Mouse (Mus musculus): ENCODE measurements around the gene Ddx39b. TPM values are rescaled to one million over a fixed set of nuclear protein-coding genes. Genes with fewer than 3 reads are reported as not detected.

Ddx39b gene
- polyA plus RNA-seq, 1 experiment from 2014 or later: 572 TPM

GRCm38 (mm10) chr17:35249451-35250197 is 8.1 kb downstream of the Ddx39b start:
- ATAC-seq (ENCODE audit: insufficient number of reproducible peaks, insufficient read depth, low FRiP score, low TSS enrichment): no peak
- H3K4me3 ChIP-seq: no peak overlapping the region
- no peak overlapping the region for H3K4me2 ChIP-seq (replicated peaks)
- H3K4me1 ChIP-seq: peaks cover 23% of the 10 kb centered on the region
- no peak overlapping the region for H3K27ac ChIP-seq
- no peaks in the 10 kb centered on the region for H3K9me3 ChIP-seq
- H3K36me3 ChIP-seq: peaks cover 94% of the 10 kb centered on the region
- no peak overlapping the region for H3K9ac ChIP-seq
- no peaks in the 10 kb centered on the region for H3K27me3 ChIP-seq
- WGBS: 89% methylated on average over 19 of the region's 19 CpGs

- WGBS: 89% methylated on average over 3 of the region's 3 CpGs
- no peak for ATAC-seq (ENCODE audit: insufficient number of reproducible peaks, insufficient read depth, low FRiP score, low TSS enrichment)
- H3K27ac ChIP-seq: no peak overlapping the region
Observed at GRCm38 (mm10) chr17:35250348-35251120, 9.0 kb downstream of the Ddx39b start.

GRCm38 (mm10) chr17:35251162-35251719 is 9.7 kb downstream of the Ddx39b start:
- H3K4me3 ChIP-seq: no peak overlapping the region
- no peak overlapping the region for H3K27ac ChIP-seq
- H3K9ac ChIP-seq: no peak overlapping the region
- no peak overlapping the region for H3K4me2 ChIP-seq (replicated peaks)
- H3K27me3 ChIP-seq: no peaks in the 10 kb centered on the region
- no peaks in the 10 kb centered on the region for H3K9me3 ChIP-seq
- no peak for ATAC-seq (ENCODE audit: insufficient number of reproducible peaks, insufficient read depth, low FRiP score, low TSS enrichment)
- WGBS: 82% methylated on average over 15 of the region's 15 CpGs
- H3K4me1 ChIP-seq: peaks cover 6% of the 10 kb centered on the region
- H3K36me3 ChIP-seq: peaks cover 78% of the 10 kb centered on the region

More at GRCm38 (mm10) chr17:35250348-35251120, 9.0 kb downstream of the Ddx39b start:
- Histone ChIP-seq H3K36me3 (peaks cover 85% of the 10 kb centered on the region), H3K9ac (no peak overlapping the region), H3K4me3 (no peak overlapping the region), H3K9me3 (no peaks in the 10 kb centered on the region), H3K4me2 (replicated peaks) (no peak overlapping the region), H3K27me3 (no peaks in the 10 kb centered on the region), H3K4me1 (peaks cover 13% of the 10 kb centered on the region)

GRCm38 (mm10) chr17:35251981-35252380 is 10.4 kb downstream of the Ddx39b start:
- H3K9ac ChIP-seq: no peak overlapping the region
- 78% methylated on average over 5 of the region's 5 CpGs for WGBS
- H3K4me2 ChIP-seq (replicated peaks): no peak overlapping the region

GRCm38 (mm10) chr17:35252619-35253292 is 11.2 kb downstream of the Ddx39b start:
- ATAC-seq (ENCODE audit: insufficient number of reproducible peaks, insufficient read depth, low FRiP score, low TSS enrichment): no peak
- peaks cover 63% of the 10 kb centered on the region for H3K36me3 ChIP-seq
- H3K4me1 ChIP-seq: no peaks in the 10 kb centered on the region
- H3K4me2 ChIP-seq (replicated peaks): no peak overlapping the region
- WGBS: 90% methylated on average over 18 of the region's 18 CpGs
- no peak overlapping the region for H3K27ac ChIP-seq
- H3K27me3 ChIP-seq: no peaks in the 10 kb centered on the region
- no peak overlapping the region for H3K9ac ChIP-seq
- no peak overlapping the region for H3K4me3 ChIP-seq
- no peaks in the 10 kb centered on the region for H3K9me3 ChIP-seq

More at GRCm38 (mm10) chr17:35251981-35252380, 10.4 kb downstream of the Ddx39b start:
- 0 out of 2 replicates have a peak, but pooled peaks cover 3% of the 10 kb centered on the region for H3K4me1 ChIP-seq
- no peaks in the 10 kb centered on the region for H3K27me3 ChIP-seq
- H3K4me3 ChIP-seq: no peak overlapping the region
- no peaks in the 10 kb centered on the region for H3K9me3 ChIP-seq
- H3K27ac ChIP-seq: no peak overlapping the region
- ATAC-seq (ENCODE audit: insufficient number of reproducible peaks, insufficient read depth, low FRiP score, low TSS enrichment): no peak
- peaks cover 71% of the 10 kb centered on the region for H3K36me3 ChIP-seq

DNA sequence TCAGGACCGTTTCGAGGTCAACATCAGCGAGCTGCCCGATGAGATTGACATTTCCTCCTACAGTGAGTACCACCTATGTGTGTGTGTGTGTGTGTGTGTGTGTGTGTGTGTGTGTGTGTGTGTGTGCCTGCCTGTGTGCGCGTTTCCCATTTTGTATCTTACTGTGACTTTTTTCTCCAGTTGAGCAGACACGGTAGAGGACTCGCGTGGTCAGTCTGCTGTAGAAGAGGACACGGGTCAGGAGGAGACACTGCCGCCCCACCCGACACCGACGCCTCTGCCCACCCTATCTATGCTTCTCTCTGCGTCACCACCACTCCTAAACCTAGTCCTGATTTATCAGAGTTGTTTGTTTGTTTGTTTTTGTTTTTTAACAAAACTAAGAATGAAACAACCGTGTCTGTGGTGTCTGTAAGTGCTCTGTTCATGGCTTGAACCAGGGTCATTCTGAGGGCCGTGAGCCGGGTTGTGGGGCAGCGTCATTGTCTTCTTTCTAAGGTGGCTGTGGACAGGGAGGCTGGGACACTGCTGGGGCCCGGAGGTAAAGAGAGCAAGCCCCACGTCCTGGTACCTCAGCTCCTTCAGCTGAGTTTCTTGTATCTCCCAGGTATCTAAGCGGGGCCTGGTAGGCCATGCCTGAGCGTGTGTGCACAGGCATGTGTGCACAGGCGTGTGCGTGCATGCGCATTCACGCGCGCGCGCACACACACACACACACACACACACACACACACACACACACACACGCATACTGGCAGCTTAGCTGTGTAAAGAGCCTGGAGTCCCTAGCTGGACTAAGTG is 11.9 kb downstream of the Ddx39b start:
- no peaks in the 10 kb centered on the region for H3K4me1 ChIP-seq
- H3K4me3 ChIP-seq: no peak overlapping the region
- no peak overlapping the region for H3K27ac ChIP-seq
- 90% methylated on average over 32 of the region's 32 CpGs for WGBS
- H3K27me3 ChIP-seq: no peaks in the 10 kb centered on the region
- H3K9me3 ChIP-seq: no peaks in the 10 kb centered on the region
- H3K9ac ChIP-seq: no peak overlapping the region
- peaks cover 56% of the 10 kb centered on the region for H3K36me3 ChIP-seq
- H3K4me2 ChIP-seq (replicated peaks): no peak overlapping the region
- no peak for ATAC-seq (ENCODE audit: insufficient number of reproducible peaks, insufficient read depth, low FRiP score, low TSS enrichment)

DNA sequence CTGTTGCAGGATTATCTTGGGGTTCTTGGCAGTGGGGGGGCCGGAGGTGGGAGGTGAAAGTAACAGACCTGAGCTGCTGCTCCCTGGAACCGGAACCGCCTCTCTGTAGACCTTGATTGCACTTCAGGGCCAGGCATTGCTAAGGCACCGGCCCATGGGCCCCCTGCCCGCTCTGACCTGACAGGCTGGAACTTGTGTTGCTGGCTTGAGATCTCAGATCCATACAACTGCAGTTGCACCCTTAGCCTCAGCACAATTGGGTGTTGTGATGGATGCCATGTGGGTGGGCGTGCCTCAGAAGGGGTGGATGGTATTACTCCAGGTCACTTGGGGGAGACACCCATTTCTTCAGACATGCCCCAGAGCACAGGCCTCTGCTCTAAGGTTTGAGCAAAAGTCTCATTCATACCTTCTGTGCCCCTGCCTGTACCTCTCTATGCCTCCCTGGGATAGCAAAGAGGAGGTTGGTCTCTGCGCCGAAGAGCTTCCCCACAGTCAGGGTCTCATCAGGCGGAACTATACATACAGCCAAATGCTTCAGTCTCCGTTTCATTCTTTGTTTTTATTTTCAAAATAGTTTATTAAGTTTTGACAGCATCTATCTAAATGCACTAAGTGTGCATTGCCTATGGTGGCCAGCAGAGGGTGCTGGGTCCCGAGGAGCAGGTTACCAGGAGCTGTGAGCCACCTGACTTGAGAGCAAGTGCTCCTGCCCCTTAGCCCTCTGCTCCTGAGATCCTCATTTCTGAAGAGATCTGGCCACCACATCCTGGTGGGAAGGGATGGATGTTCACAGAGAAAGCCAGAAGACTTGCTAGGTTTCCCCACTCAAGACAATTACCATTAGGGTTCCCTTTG is 12.9 kb downstream of the Ddx39b start:
- Histone ChIP-seq H3K27ac (no peak overlapping the region), H3K4me2 (replicated peaks) (no peak overlapping the region), H3K4me3 (no peak overlapping the region), H3K36me3 (peaks cover 46% of the 10 kb centered on the region), H3K9ac (no peak overlapping the region), H3K9me3 (no peaks in the 10 kb centered on the region), H3K27me3 (no peaks in the 10 kb centered on the region), H3K4me1 (no peaks in the 10 kb centered on the region)
- 60% methylated on average over 11 of the region's 11 CpGs for WGBS
- no peak for ATAC-seq (ENCODE audit: insufficient number of reproducible peaks, insufficient read depth, low FRiP score, low TSS enrichment)

- WGBS: 75% methylated on average over 3 of the region's 3 CpGs
- no peak overlapping the region for H3K27ac ChIP-seq
Observed at GRCm38 (mm10) chr17:35255301-35255700, 13.8 kb downstream of the Ddx39b start.

DNA sequence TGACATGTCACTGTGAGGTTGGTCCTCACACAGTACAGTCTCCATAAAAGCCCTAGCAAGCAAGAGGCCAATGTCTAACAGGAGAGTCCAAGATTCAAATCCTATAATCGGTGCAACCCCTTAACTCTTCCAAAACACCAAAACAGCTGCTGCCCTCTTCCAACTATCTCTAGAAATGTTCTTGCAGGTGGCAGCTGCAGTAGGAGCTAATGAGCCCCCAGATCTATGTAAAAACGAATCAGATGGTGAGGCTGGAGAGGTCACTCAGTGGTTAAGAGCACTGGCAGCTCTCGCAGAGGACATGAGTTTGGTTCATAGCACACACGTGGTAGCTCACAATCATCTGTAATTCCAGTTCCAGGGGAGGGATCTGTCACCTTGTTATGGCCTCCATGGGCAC is 14.2 kb downstream of the Ddx39b start:
- Histone ChIP-seq H3K27me3 (0 out of 2 replicates have a peak, but pooled peaks cover 4% of the 10 kb centered on the region), H3K4me2 (replicated peaks) (no peak overlapping the region), H3K36me3 (peaks cover 34% of the 10 kb centered on the region), H3K9me3 (no peaks in the 10 kb centered on the region), H3K27ac (no peak overlapping the region), H3K4me1 (no peaks in the 10 kb centered on the region), H3K4me3 (no peak overlapping the region), H3K9ac (no peak overlapping the region)
- 51% methylated on average over 4 of the region's 4 CpGs for WGBS
- ATAC-seq (ENCODE audit: insufficient number of reproducible peaks, insufficient read depth, low FRiP score, low TSS enrichment): no peak

More at GRCm38 (mm10) chr17:35255301-35255700, 13.8 kb downstream of the Ddx39b start:
- no peaks in the 10 kb centered on the region for H3K27me3 ChIP-seq
- no peak for ATAC-seq (ENCODE audit: insufficient number of reproducible peaks, insufficient read depth, low FRiP score, low TSS enrichment)
- H3K4me3 ChIP-seq: no peak overlapping the region
- H3K36me3 ChIP-seq: peaks cover 38% of the 10 kb centered on the region
- no peak overlapping the region for H3K9ac ChIP-seq
- no peaks in the 10 kb centered on the region for H3K4me1 ChIP-seq
- no peaks in the 10 kb centered on the region for H3K9me3 ChIP-seq
- H3K4me2 ChIP-seq (replicated peaks): no peak overlapping the region

GRCm38 (mm10) chr17:35257378-35257777 is 15.8 kb downstream of the Ddx39b start:
- WGBS: 80% methylated on average over 1 of the region's 1 CpGs
- peaks cover 19% of the 10 kb centered on the region for H3K36me3 ChIP-seq
- H3K4me1 ChIP-seq: no peaks in the 10 kb centered on the region
- no peak overlapping the region for H3K9ac ChIP-seq
- no peaks in the 10 kb centered on the region for H3K9me3 ChIP-seq
- no peak overlapping the region for H3K4me3 ChIP-seq
- no peak overlapping the region for H3K4me2 ChIP-seq (replicated peaks)
- no peak overlapping the region for H3K27ac ChIP-seq
- no peak for ATAC-seq (ENCODE audit: insufficient number of reproducible peaks, insufficient read depth, low FRiP score, low TSS enrichment)
- H3K27me3 ChIP-seq: peaks cover 19% of the 10 kb centered on the region; the same call in 1 of the 2 replicates
